Mouse (Mus musculus) hindbrain, embryonic 10.5 days (tissue): ENCODE results near the gene Kirrel3. TPM values are rescaled to one million over a fixed set of nuclear protein-coding genes. Genes with fewer than 3 reads are reported as not detected.
A peak's percentile ranks its signal among the peaks of the same experiment; 100 is the strongest.

Experiments
- DNase-seq: peaks from one replicate; pipeline ENCODE4 v3.0.0-alpha.2; 2017; ENCODE audit warnings: low spot score
- H3K27ac ChIP-seq: fragments of 300-500 bp; sonication (generic); 2 replicates; pipeline ENCODE4 v1.5.1; 2016; ENCODE audit warnings: mild to moderate bottlenecking, moderate library complexity
- H3K27me3 ChIP-seq: fragments of 300-500 bp; sonication (generic); 2 replicates; pipeline ENCODE4 v1.6.1; 2016; ENCODE audit warnings: mild to moderate bottlenecking; ENCODE audit not compliant: poor library complexity, insufficient read depth, severe bottlenecking
- H3K36me3 ChIP-seq: fragments of 300-500 bp; sonication (generic); 2 replicates; pipeline ENCODE4 v1.6.1; 2016; ENCODE audit warnings: mild to moderate bottlenecking, moderate library complexity
- H3K4me1 ChIP-seq: fragments of 300-500 bp; sonication (generic); replicated peaks from 2 replicates; pipeline ENCODE4 v1.6.1; 2016; ENCODE audit warnings: mild to moderate bottlenecking
- H3K4me3 ChIP-seq: fragments of 300-500 bp; sonication (generic); 2 replicates; pipeline ENCODE4 v1.5.1; 2016; ENCODE audit warnings: mild to moderate bottlenecking, moderate library complexity
- H3K9me3 ChIP-seq: fragments of 300-500 bp; sonication (generic); 2 replicates; pipeline ENCODE4 v1.6.1; 2016; ENCODE audit warnings: mild to moderate bottlenecking, moderate library complexity
- WGBS: fragments of 180-500 bp; shearing (Covaris S2); methylation state at CpG from one replicate; pipeline ENCODE4 v1.1.7; 2016; 5-methylcytosine and 5-hydroxymethylcytosine counted together
- polyA plus RNA-seq: library from polyadenylated mRNA; unstranded; fragments of >200 nt; fragmentation: Nextera tagmentation; extraction: Ambion mirVana; gene quantifications from 2 replicates; pipeline ENCODE4 v1.2.1, GENCODE M21; 2016

Gene Kirrel3
- polyA plus RNA-seq, 1 experiment from 2014 or later, result 9.8 TPM

DNA sequence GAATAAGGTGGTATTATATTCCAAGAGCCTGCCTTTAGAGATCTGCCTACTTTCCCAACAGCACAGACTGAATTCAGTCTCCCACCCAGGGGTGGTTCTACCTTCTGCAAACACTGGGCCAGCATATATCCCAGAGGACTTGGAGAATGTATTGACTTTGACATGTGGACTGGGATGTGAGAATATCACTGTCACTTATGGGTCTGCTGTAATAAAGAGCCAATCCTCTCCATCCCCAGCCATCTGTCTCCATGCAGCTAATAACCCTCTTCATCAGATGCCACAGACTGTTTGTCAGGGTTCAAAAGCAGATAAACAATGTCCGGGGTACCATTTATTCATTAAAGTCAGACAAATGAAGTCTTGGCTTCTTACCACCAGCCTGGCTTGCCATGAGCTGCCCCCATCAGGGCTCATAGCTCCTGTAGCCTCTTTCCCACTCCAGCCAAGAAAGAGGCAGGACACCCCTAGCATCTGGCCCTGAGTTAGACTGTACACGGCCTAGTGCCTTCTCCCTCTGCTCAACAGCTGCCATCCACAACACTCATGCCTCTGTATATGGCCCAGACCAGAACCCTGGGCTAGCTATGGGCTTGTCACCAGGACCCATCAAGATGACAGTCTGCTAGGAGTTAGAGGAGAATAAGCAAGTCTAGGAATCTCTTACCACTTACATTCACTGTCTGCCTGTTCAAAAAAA, 426.7 kb downstream of the Kirrel3 start:
- no peak overlapping the region for H3K27ac ChIP-seq
- H3K36me3 ChIP-seq, result no peaks in the 10 kb centered on the region
- H3K4me1 ChIP-seq, result peaks cover 7% of the 10 kb centered on the region; the same call in 1 of the 2 replicates
- no peaks in the 10 kb centered on the region for H3K27me3 ChIP-seq
- 87% methylated on average over 2 of the region's 2 CpGs for WGBS
- no peak overlapping the region for H3K4me3 ChIP-seq
- H3K9me3 ChIP-seq, result no peaks in the 10 kb centered on the region
- DNase-seq, result no peak

- WGBS, result 8% methylated on average over 5 of the region's 5 CpGs
- Histone ChIP-seq H3K4me3 (no peak overlapping the region), H3K27ac (no peak overlapping the region), H3K27me3 (no peaks in the 10 kb centered on the region), H3K9me3 (no peaks in the 10 kb centered on the region), H3K4me1 (peaks cover 5% of the 10 kb centered on the region; the same call in 1 of the 2 replicates), H3K36me3 (no peaks in the 10 kb centered on the region)
- peak; percentile 77 for DNase-seq
Measured at GRCm38 (mm10) chr9:34912996-34913395, 427.3 kb downstream of the Kirrel3 start.

DNA sequence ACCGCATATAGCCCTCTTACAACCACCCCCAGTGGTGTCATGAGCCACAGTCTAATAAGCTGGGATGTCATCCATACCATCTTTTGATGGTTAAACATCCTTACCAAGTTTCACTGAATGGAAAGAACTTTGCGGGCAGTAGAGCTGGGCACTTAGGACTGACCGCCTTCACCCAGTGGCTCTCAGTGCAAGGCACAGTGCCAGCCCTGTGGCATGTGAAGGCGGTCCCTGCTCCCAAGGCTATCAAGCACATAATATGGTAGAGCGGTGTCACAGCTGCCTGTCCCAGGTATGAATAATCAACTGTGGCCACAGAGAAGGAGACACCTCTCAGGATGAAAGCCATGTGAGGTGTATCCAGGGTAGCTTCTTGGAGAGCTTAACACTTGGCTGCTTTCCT, 433.3 kb downstream of the Kirrel3 start:
- WGBS, result 95% methylated on average over 5 of the region's 5 CpGs
- no peaks in the 10 kb centered on the region for H3K36me3 ChIP-seq
- DNase-seq, result no peak

DNA sequence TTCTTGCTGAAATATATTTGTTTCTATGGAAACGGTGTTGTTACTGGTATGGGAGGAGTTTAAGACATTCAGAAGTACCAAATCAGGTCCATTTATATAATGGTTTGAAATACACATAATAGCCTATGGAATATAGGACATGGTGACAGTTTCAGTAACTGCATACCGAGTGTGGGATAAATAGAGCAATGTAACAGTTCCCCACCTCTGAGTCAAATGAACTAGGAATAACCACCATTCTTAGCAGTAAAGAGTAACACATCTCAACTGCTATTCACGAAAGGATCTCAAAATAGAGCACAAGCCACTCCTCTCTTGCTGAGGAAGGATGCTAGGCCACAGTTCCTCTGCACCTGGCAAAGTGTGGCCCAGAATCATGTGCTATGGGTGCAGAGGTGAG, 434.4 kb downstream of the Kirrel3 start:
- Histone ChIP-seq H3K4me1 (peaks cover 9% of the 10 kb centered on the region), H3K27me3 (no peaks in the 10 kb centered on the region), H3K9me3 (no peaks in the 10 kb centered on the region), H3K36me3 (no peaks in the 10 kb centered on the region), H3K4me3 (no peak overlapping the region), H3K27ac (no peak overlapping the region)
- WGBS, result 89% methylated on average over 3 of the region's 3 CpGs
- no peak for DNase-seq

More for the DNA sequence above, 433.3 kb downstream of the Kirrel3 start:
- Histone ChIP-seq H3K4me3 (no peak overlapping the region), H3K4me1 (peaks cover 9% of the 10 kb centered on the region), H3K27me3 (no peaks in the 10 kb centered on the region), H3K9me3 (no peaks in the 10 kb centered on the region), H3K27ac (no peak overlapping the region)

DNA sequence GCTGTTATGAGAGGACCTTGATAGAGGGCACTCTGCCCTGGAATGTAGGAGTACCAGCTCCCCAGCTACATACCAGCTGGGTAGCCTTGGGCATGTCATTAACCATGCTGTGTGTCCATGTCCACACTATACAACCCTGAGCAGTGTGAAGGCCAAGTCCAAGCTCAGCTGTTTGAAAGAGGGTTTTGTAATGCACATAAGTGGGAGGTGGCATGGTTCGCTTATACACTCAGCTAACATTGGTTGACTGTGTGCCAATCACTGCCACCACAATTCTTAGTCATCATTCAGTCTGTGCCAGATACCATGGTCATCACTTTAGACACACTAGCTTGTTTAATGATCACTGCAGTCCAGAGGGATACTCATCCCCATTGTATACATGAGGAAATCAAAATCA, 436.2 kb downstream of the Kirrel3 start:
- Histone ChIP-seq H3K36me3 (no peaks in the 10 kb centered on the region), H3K9me3 (no peaks in the 10 kb centered on the region), H3K4me3 (no peak overlapping the region), H3K27ac (no peak overlapping the region), H3K27me3 (no peaks in the 10 kb centered on the region), H3K4me1 (peaks cover 9% of the 10 kb centered on the region)
- WGBS, result 82% methylated on average over 1 of the region's 1 CpGs
- no peak for DNase-seq

GRCm38 (mm10) chr9:34922716-34923115, 437.0 kb downstream of the Kirrel3 start:
- Histone ChIP-seq H3K36me3 (no peaks in the 10 kb centered on the region), H3K4me3 (no peak overlapping the region), H3K27ac (no peak overlapping the region), H3K9me3 (no peaks in the 10 kb centered on the region), H3K4me1 (peaks cover 9% of the 10 kb centered on the region), H3K27me3 (no peaks in the 10 kb centered on the region)
- WGBS, result 83% methylated on average over 6 of the region's 6 CpGs
- DNase-seq, result no peak

DNA sequence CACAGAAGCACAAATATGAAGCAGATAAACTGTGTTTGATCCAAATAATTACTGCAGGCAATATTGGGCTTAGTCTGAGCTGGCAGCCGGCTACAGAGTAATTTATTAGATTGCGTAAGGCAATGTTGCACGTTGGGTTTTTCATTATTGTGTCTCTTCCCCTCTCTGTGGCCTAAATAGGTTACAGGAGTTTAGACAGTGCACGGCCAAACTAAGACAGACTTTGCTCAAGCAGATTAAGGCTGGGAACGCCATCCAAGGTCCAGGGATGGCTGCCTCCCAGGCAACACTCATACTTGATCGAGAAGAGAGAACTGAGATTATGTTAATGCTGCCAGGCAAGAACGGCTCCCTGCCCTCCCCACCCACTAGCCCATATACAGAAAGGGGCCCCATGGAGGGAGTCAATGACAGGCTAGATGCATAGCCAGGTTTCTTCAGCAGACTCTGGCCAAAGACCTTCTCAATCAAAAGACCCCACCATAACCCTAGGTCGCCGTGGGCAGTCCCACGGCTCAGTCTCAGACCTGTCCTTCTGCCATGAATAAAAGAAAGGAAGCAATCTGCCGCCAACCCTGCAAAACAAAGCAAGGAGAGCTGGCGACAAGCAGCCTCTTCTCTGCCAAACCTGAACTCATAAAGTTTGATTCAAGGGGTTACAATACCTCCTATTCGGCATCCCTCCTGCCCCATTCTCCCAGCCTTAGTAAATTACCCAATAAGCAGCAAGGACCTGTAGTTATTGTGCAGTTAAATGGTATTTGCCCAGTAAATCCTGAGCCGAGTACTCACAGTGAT, 437.6 kb downstream of the Kirrel3 start:
- Histone ChIP-seq H3K9me3 (no peaks in the 10 kb centered on the region), H3K4me1 (peaks cover 9% of the 10 kb centered on the region), H3K4me3 (no peak overlapping the region), H3K27ac (no peak overlapping the region; the same call in 1 of the 2 replicates), H3K36me3 (no peaks in the 10 kb centered on the region), H3K27me3 (no peaks in the 10 kb centered on the region)
- 76% methylated on average over 14 of the region's 14 CpGs for WGBS
- DNase-seq, result no peak

- peaks cover 12% of the 10 kb centered on the region for H3K4me1 ChIP-seq
- H3K27ac ChIP-seq, result no peak overlapping the region
- 85% methylated on average over 5 of the region's 5 CpGs for WGBS
- no peak for DNase-seq
- no peaks in the 10 kb centered on the region for H3K27me3 ChIP-seq
- H3K36me3 ChIP-seq, result no peaks in the 10 kb centered on the region
- no peaks in the 10 kb centered on the region for H3K9me3 ChIP-seq
- no peak overlapping the region for H3K4me3 ChIP-seq
Measured at GRCm38 (mm10) chr9:34925616-34926015, 439.9 kb downstream of the Kirrel3 start.

DNA sequence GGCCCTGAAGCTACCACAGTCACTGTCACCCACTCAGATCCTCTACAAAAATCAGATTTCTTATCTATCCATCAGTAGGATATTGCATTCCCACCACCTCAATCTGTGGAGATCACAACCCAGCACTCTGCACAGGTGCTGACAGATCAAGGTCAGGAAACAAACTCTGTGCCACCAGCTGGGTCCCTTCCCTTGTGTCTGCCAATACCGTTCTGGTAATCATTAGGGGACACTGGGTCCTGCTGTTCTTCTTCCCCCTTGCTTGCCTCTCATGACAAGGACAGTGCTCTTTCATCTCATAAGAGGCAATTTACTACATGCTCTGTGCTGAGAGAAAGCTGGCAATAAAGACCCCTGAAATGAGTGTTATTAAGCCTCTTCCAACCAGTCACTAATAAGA, 444.7 kb downstream of the Kirrel3 start:
- no peak overlapping the region for H3K27ac ChIP-seq
- no peaks in the 10 kb centered on the region for H3K36me3 ChIP-seq
- H3K27me3 ChIP-seq, result no peaks in the 10 kb centered on the region
- H3K4me3 ChIP-seq, result no peak overlapping the region
- 64% methylated on average over 1 of the region's 1 CpGs for WGBS
- H3K9me3 ChIP-seq, result no peaks in the 10 kb centered on the region
- DNase-seq, result no peak
- 0 out of 2 replicates have a peak, but pooled peaks cover 3% of the 10 kb centered on the region for H3K4me1 ChIP-seq

- DNase-seq, result no peak
- no peaks in the 10 kb centered on the region for H3K36me3 ChIP-seq
- H3K9me3 ChIP-seq, result no peaks in the 10 kb centered on the region
- 89% methylated on average over 5 of the region's 5 CpGs for WGBS
- H3K27ac ChIP-seq, result no peak overlapping the region
- H3K4me1 ChIP-seq, result peaks cover 9% of the 10 kb centered on the region; the same call in 1 of the 2 replicates
- no peaks in the 10 kb centered on the region for H3K27me3 ChIP-seq
- no peak overlapping the region for H3K4me3 ChIP-seq
Measured at GRCm38 (mm10) chr9:34938140-34938539, 452.4 kb downstream of the Kirrel3 start.

DNA sequence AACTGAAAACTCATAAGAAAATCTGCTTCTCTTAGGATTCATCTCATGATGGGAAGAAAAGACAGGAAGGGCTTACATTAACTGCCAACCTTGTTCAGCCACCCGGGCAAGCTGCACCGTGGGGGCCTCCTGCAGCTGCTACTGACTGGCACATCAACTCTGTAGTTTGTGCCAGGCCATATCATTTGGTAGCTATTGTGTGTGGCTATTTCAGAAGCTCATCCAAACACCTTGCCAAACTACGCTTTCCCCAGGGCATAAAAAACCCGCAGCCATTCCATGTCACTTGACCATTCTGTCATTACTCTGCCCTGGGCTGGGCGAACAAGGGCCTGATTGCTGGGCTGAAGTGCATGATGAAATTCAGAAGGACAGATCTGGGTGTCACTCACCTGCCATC, 453.9 kb downstream of the Kirrel3 start:
- no peaks in the 10 kb centered on the region for H3K27me3 ChIP-seq
- H3K27ac ChIP-seq, result no peak overlapping the region
- no peaks in the 10 kb centered on the region for H3K9me3 ChIP-seq
- H3K4me3 ChIP-seq, result no peak overlapping the region
- WGBS, result 93% methylated on average over 5 of the region's 5 CpGs
- H3K36me3 ChIP-seq, result no peaks in the 10 kb centered on the region
- DNase-seq, result no peak
- H3K4me1 ChIP-seq, result peaks cover 10% of the 10 kb centered on the region; the same call in 1 of the 2 replicates

DNA sequence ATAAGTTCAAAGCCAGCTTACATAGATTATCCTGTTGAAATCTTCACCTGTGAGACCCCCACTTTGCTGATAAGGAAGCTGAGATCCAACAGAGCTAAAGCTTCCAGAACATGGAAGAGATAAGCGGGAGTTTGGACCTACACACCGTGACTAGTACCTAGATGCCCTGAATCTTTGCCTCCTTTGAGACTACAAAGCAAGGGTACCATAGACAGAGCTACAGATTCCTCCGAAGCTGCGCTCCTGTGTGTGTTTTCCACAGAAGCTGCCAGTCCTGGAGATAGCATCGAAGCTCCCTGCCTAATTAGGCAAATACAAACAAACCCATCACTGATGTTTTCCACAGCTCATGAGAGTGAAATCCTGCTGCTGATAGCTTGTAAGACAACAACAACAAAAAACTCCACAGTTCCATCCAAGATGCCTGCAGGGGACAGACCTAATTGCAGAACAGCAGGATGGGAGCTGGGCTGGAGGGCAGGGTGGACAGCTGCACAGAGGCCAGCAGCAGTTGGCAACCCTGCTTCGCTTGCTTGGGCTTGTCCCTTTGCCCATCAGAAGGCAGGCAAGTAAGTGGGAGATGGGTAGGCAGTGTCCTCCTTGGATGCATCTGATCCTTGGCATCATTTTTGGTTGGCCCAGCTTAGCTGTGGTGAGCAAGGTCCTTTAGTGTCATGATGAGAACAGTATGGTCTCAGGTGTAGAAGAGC, 456.6 kb downstream of the Kirrel3 start:
- DNase-seq, result no peak
- no peak overlapping the region for H3K27ac ChIP-seq
- no peaks in the 10 kb centered on the region for H3K36me3 ChIP-seq
- H3K4me3 ChIP-seq, result no peak overlapping the region
- no peaks in the 10 kb centered on the region for H3K27me3 ChIP-seq
- 79% methylated on average over 6 of the region's 6 CpGs for WGBS
- no peaks in the 10 kb centered on the region for H3K9me3 ChIP-seq
- peaks cover 16% of the 10 kb centered on the region for H3K4me1 ChIP-seq

DNA sequence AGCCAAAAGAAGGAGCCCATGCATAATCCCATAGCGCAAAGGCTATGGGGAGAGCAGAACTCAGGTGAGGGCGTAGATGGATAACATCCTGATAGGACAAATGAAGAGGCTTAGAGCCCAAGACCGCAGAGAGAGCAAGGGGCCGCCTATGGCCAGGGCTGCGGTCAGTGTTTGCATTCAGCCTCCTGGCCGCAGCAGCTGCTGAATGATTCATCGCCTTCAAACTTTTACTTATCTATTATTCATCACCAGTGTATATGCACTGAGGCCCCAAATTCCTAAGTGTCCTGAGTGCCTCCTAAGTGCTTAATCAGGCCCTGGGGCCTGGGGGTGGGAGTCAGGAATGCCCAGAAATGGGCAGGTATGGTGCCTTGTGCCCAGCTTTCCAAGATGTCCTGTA, 457.3 kb downstream of the Kirrel3 start:
- DNase-seq, result no peak
- Histone ChIP-seq H3K36me3 (no peaks in the 10 kb centered on the region), H3K27me3 (no peaks in the 10 kb centered on the region), H3K27ac (peak overlapping the region; percentile 40; the same call in 1 of the 2 replicates), H3K4me3 (no peak overlapping the region), H3K4me1 (peaks cover 18% of the 10 kb centered on the region), H3K9me3 (no peaks in the 10 kb centered on the region)
- WGBS, result 79% methylated on average over 7 of the region's 7 CpGs
